Mouse (Mus musculus) intestine, embryonic 16.5 days (tissue): ENCODE data around the gene Nlgn1. TPM values are rescaled to one million over a fixed set of nuclear protein-coding genes. Genes with fewer than 3 reads are reported as not detected.
A peak's percentile ranks its signal among the peaks of the same experiment; 100 is the strongest.

Experiments used
- ATAC-seq: fragments of 200-750 bp; cut with Nextera tagmentation; 2 replicates; pipeline ENCODE4 v1.8.0; 2017; ENCODE audit warnings: moderate TSS enrichment, moderate library complexity
- H3K27ac ChIP-seq: fragments of 300-500 bp; sonication (generic); 2 replicates; pipeline ENCODE4 v1.5.1; 2014; ENCODE audit warnings: mild to moderate bottlenecking, low read length
- H3K27me3 ChIP-seq: fragments of 300-500 bp; sonication (generic); replicated peaks from 2 replicates; pipeline ENCODE4 v1.6.1; 2014; ENCODE audit warnings: low read length, control low read depth, mixed read lengths; ENCODE audit not compliant: control insufficient read depth, insufficient read depth
- H3K36me3 ChIP-seq: fragments of 300-500 bp; sonication (generic); 2 replicates; pipeline ENCODE4 v1.6.1; 2014; ENCODE audit warnings: low read length, control low read depth; ENCODE audit not compliant: control insufficient read depth, insufficient read depth
- H3K4me1 ChIP-seq: fragments of 300-500 bp; sonication (generic); 2 replicates; pipeline ENCODE4 v1.6.1; 2014; ENCODE audit warnings: low read length, control low read depth, mixed read lengths; ENCODE audit not compliant: control insufficient read depth, insufficient read depth
- H3K4me2 ChIP-seq: fragments of 300-500 bp; sonication (generic); 2 replicates; pipeline ENCODE4 v1.6.1; 2014; ENCODE audit warnings: low read depth, low read length, control low read depth
- H3K4me3 ChIP-seq: fragments of 300-500 bp; sonication (generic); 2 replicates; pipeline ENCODE4 v1.5.1; 2014; ENCODE audit warnings: mild to moderate bottlenecking, low read length
- H3K9ac ChIP-seq: fragments of 300-500 bp; sonication (generic); 2 replicates; pipeline ENCODE4 v1.6.1; 2014; ENCODE audit warnings: low read depth, low read length
- H3K9me3 ChIP-seq: fragments of 300-500 bp; sonication (generic); 2 replicates; pipeline ENCODE4 v1.6.1; 2016; ENCODE audit warnings: low read length, control low read depth; ENCODE audit not compliant: control insufficient read depth
- WGBS: fragments of 180-500 bp; shearing (Covaris S2); extraction: QIAGEN DNeasy Blood & Tissue Kit; methylation state at CpG from one replicate; pipeline ENCODE4 v1.1.7; 2014; 5-methylcytosine and 5-hydroxymethylcytosine counted together
- polyA plus RNA-seq: library from polyadenylated mRNA; unstranded; fragments of >200 nt; fragmentation: Nextera tagmentation; extraction: Ambion mirVana; gene quantifications from 2 replicates; pipeline ENCODE4 v1.2.1, GENCODE M21; 2015

The Nlgn1 gene
- polyA plus RNA-seq, 1 experiment from 2014 or later = 1.6 TPM

GRCm38 (mm10) chr3:26130919-26131318 lies 201.3 kb downstream of the Nlgn1 start:
- Histone ChIP-seq H3K9ac (no peak overlapping the region), H3K36me3 (no peaks in the 10 kb centered on the region), H3K4me2 (no peak overlapping the region), H3K27ac (no peak overlapping the region), H3K4me1 (no peaks in the 10 kb centered on the region), H3K4me3 (no peak overlapping the region), H3K9me3 (no peaks in the 10 kb centered on the region), H3K27me3 (no peaks in the 10 kb centered on the region)
- ATAC-seq = no peak
- 70% methylated on average over 2 of the region's 2 CpGs for WGBS

DNA sequence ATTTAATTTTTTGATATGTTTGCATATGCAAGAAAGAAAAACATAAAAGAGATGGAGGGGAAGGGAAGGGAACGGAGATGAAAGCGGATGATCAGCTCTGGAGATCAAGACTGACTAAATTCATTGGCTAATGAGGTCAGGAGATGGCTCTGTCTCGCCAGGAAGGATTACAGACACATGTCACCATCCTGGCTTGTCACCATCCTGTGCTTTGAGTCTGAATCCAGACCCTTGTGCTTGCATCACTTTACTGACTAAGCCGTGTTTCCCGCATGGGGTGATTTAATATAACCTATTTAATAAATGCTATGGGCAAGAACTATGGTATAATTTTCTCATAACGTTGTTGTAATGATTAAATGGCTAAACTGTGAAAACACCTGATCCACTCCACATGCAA lies 202.8 kb downstream of the Nlgn1 start:
- H3K9ac ChIP-seq = no peak overlapping the region
- no peak overlapping the region for H3K27ac ChIP-seq
- no peaks in the 10 kb centered on the region for H3K4me1 ChIP-seq
- no peak overlapping the region for H3K4me2 ChIP-seq
- WGBS = 78% methylated on average over 6 of the region's 6 CpGs
- no peaks in the 10 kb centered on the region for H3K27me3 ChIP-seq
- H3K36me3 ChIP-seq = no peaks in the 10 kb centered on the region
- no peaks in the 10 kb centered on the region for H3K9me3 ChIP-seq
- ATAC-seq = no peak
- no peak overlapping the region for H3K4me3 ChIP-seq

DNA sequence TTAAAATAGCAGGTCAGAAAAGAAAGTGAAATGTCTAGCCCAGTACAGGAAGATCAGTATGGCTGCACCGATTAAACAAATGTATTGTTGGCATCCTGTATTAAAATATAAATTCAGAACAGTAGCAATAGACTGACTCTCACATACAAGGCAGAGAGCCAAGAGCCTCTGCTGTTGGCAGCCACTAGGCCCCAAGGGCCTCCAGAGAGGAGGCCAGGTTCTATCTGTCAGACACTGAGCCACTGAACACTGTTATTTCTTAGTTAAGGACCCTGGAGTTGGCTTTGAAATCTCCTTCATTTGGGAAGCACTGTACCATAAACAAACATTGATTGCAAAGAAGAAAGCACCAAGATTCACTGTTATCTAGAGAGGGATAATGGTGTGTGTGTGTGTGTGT lies 215.2 kb downstream of the Nlgn1 start:
- H3K4me1 ChIP-seq = no peaks in the 10 kb centered on the region
- H3K9ac ChIP-seq = no peak overlapping the region
- no peaks in the 10 kb centered on the region for H3K27me3 ChIP-seq
- H3K36me3 ChIP-seq = no peaks in the 10 kb centered on the region
- H3K4me2 ChIP-seq = no peak overlapping the region
- ATAC-seq = no peak
- H3K9me3 ChIP-seq = no peaks in the 10 kb centered on the region
- no peak overlapping the region for H3K27ac ChIP-seq
- H3K4me3 ChIP-seq = no peak overlapping the region
- WGBS = 71% methylated on average over 1 of the region's 1 CpGs

- no peak overlapping the region for H3K4me3 ChIP-seq
- H3K9ac ChIP-seq = no peak overlapping the region
- H3K27ac ChIP-seq = no peak overlapping the region
- no peak overlapping the region for H3K4me2 ChIP-seq
- no peaks in the 10 kb centered on the region for H3K9me3 ChIP-seq
- H3K27me3 ChIP-seq = no peaks in the 10 kb centered on the region
- no peak for ATAC-seq
- H3K4me1 ChIP-seq = no peaks in the 10 kb centered on the region
- WGBS = 86% methylated on average over 7 of the region's 7 CpGs
- no peaks in the 10 kb centered on the region for H3K36me3 ChIP-seq
Observed at GRCm38 (mm10) chr3:26106361-26106760, 225.9 kb downstream of the Nlgn1 start.

- Histone ChIP-seq H3K4me1 (no peaks in the 10 kb centered on the region), H3K9me3 (no peaks in the 10 kb centered on the region), H3K36me3 (no peaks in the 10 kb centered on the region), H3K27ac (no peak overlapping the region), H3K9ac (no peak overlapping the region), H3K4me3 (no peak overlapping the region), H3K27me3 (no peaks in the 10 kb centered on the region), H3K4me2 (no peak overlapping the region)
- ATAC-seq = no peak
- WGBS = 76% methylated on average over 3 of the region's 3 CpGs
Observed at GRCm38 (mm10) chr3:26105528-26105927, 226.7 kb downstream of the Nlgn1 start.

GRCm38 (mm10) chr3:26102271-26102670 lies 230.0 kb downstream of the Nlgn1 start:
- ATAC-seq = no peak
- no peak overlapping the region for H3K4me3 ChIP-seq
- H3K9ac ChIP-seq = no peak overlapping the region
- no peak overlapping the region for H3K27ac ChIP-seq
- no peaks in the 10 kb centered on the region for H3K9me3 ChIP-seq
- no peak overlapping the region for H3K4me2 ChIP-seq
- no peaks in the 10 kb centered on the region for H3K4me1 ChIP-seq
- H3K27me3 ChIP-seq = no peaks in the 10 kb centered on the region
- 70% methylated on average over 1 of the region's 1 CpGs for WGBS
- no peaks in the 10 kb centered on the region for H3K36me3 ChIP-seq

GRCm38 (mm10) chr3:26095551-26095950 lies 236.7 kb downstream of the Nlgn1 start:
- no peak overlapping the region for H3K9ac ChIP-seq
- H3K9me3 ChIP-seq = no peaks in the 10 kb centered on the region
- no peak overlapping the region for H3K27ac ChIP-seq
- H3K4me2 ChIP-seq = no peak overlapping the region
- no peak overlapping the region for H3K4me3 ChIP-seq
- H3K4me1 ChIP-seq = no peaks in the 10 kb centered on the region
- no peaks in the 10 kb centered on the region for H3K36me3 ChIP-seq
- ATAC-seq = no peak
- no peaks in the 10 kb centered on the region for H3K27me3 ChIP-seq

GRCm38 (mm10) chr3:26069366-26069765 lies 262.9 kb downstream of the Nlgn1 start:
- ATAC-seq = peak; percentile 60
- no peak overlapping the region for H3K27ac ChIP-seq
- no peak overlapping the region for H3K4me3 ChIP-seq
- H3K4me2 ChIP-seq = no peak overlapping the region
- no peaks in the 10 kb centered on the region for H3K27me3 ChIP-seq
- no peaks in the 10 kb centered on the region for H3K36me3 ChIP-seq
- no peaks in the 10 kb centered on the region for H3K4me1 ChIP-seq
- H3K9me3 ChIP-seq = no peaks in the 10 kb centered on the region
- H3K9ac ChIP-seq = no peak overlapping the region

DNA sequence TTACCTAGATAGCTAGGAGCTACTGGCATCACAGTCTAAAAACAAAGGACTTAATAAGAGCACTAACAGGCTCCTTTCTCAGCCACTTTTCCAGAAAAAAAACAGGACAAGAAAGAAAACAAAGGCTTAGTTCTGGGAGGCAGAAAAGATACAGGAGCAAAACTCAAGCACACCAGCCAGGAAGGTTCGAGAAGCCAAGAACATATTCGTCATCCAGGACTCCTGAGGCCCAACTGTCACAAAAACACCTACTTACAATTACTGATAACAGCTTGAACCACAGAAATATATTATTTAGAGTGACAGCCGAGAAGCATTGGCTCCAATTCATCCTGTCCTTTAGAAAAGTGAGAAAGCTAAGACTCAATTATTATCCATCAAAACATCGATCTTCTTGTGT lies 281.5 kb downstream of the Nlgn1 start:
- no peak overlapping the region for H3K9ac ChIP-seq
- 75% methylated on average over 4 of the region's 4 CpGs for WGBS
- H3K4me3 ChIP-seq = no peak overlapping the region
- ATAC-seq = no peak
- H3K27ac ChIP-seq = no peak overlapping the region
- H3K4me1 ChIP-seq = no peaks in the 10 kb centered on the region
- no peaks in the 10 kb centered on the region for H3K36me3 ChIP-seq
- no peaks in the 10 kb centered on the region for H3K27me3 ChIP-seq
- H3K9me3 ChIP-seq = no peaks in the 10 kb centered on the region
- H3K4me2 ChIP-seq = no peak overlapping the region

- H3K9ac ChIP-seq = no peak overlapping the region
- no peak for ATAC-seq
- H3K36me3 ChIP-seq = no peaks in the 10 kb centered on the region
- WGBS = 74% methylated on average over 2 of the region's 2 CpGs
- no peaks in the 10 kb centered on the region for H3K9me3 ChIP-seq
- H3K4me3 ChIP-seq = no peak overlapping the region
- H3K27me3 ChIP-seq = no peaks in the 10 kb centered on the region
- H3K27ac ChIP-seq = no peak overlapping the region
- H3K4me1 ChIP-seq = no peaks in the 10 kb centered on the region
- H3K4me2 ChIP-seq = no peak overlapping the region
Observed at GRCm38 (mm10) chr3:26042966-26043365, 289.3 kb downstream of the Nlgn1 start.
